Mouse (Mus musculus): Measurements from ENCODE around the gene Ptgr2. TPM values are rescaled to one million over a fixed set of nuclear protein-coding genes. Genes with fewer than 3 reads are reported as not detected.

Ptgr2 gene
- polyA plus RNA-seq, 1 experiment from 2014 or later, result 34.9 TPM

DNA sequence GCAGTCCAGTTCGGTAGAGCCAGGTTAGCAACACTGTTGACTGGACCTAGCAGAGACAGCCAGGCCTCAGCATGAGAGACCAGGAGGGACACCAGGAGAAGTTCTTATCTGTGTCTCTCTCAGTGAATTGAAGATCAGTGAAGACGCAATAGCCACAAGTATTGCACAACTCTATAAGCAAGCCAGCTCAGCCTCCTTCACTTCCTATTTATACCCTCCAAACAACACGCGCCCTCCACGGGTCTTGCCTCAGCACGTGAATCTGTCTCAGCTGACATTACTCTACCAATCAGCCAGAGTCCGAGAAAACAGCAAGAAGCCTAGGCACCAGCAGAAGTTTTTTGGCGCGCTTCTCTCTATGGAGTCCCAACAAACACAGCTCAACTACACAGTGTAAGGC is 9.7 kb upstream of the Ptgr2 start:
- no peak for ATAC-seq
- Histone ChIP-seq H3K27ac (no peak overlapping the region), H3K4me1 (no peaks in the 10 kb centered on the region), H3K9me3 (replicated peaks) (no peaks in the 10 kb centered on the region), H3K4me3 (no peak overlapping the region), H3K36me3 (no peaks in the 10 kb centered on the region), H3K9ac (no peak overlapping the region), H3K27me3 (replicated peaks) (no peaks in the 10 kb centered on the region), H3K4me2 (no peak overlapping the region)
- 47% methylated on average over 9 of the region's 9 CpGs for WGBS (ENCODE audit: insufficient replicate concordance)

DNA sequence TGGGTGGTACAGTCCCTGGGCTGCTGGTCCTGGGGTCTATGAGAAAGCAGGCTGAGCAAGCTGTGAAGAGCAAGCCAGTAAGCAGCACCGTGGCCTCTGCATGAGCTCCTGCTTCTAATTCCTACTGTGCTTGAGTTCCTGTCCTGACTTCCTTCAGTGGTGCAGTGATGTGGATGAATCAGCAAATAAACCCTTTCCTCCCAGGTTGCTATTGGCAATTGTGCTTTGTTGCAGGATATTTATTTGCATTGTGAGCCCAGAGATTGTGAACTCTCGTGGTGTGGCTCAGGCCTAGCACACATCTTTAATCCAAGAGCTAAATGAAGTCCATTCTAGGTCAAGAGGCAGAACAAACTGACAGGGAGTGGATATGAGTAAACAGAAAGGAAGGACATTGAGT is 8.7 kb upstream of the Ptgr2 start:
- Histone ChIP-seq H3K9ac (no peak overlapping the region), H3K4me3 (no peak overlapping the region), H3K9me3 (replicated peaks) (no peaks in the 10 kb centered on the region), H3K27ac (no peak overlapping the region), H3K36me3 (no peaks in the 10 kb centered on the region), H3K27me3 (replicated peaks) (no peaks in the 10 kb centered on the region), H3K4me2 (no peak overlapping the region), H3K4me1 (no peaks in the 10 kb centered on the region)
- ATAC-seq, result no peak
- 53% methylated on average over 2 of the region's 2 CpGs for WGBS (ENCODE audit: insufficient replicate concordance)

DNA sequence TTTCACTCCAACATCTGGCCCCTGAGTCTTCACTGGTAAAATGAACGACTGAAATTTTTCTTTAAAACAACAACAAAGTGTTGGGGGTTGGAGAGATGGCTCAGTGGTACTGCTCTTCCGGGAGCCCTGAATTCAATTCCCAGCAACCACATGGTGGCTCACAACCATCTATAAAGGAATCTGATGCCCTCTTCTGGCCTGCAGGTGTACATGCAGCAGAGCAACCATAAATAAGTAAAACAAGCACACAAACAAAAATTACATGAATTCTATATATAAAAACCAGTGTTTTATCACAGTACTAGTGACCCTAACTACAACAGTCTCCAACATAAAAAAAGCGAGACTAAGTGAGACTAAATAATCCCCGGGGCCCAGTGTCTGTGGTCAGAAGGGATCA is 8.2 kb upstream of the Ptgr2 start:
- Histone ChIP-seq H3K27ac (no peak overlapping the region), H3K4me2 (no peak overlapping the region), H3K36me3 (no peaks in the 10 kb centered on the region), H3K4me3 (no peak overlapping the region), H3K9me3 (replicated peaks) (no peaks in the 10 kb centered on the region), H3K9ac (no peak overlapping the region), H3K27me3 (replicated peaks) (no peaks in the 10 kb centered on the region), H3K4me1 (no peaks in the 10 kb centered on the region)
- ATAC-seq, result no peak
- 70% methylated on average over 4 of the region's 4 CpGs for WGBS (ENCODE audit: insufficient replicate concordance)

- no peaks in the 10 kb centered on the region for H3K36me3 ChIP-seq
- WGBS (ENCODE audit: insufficient replicate concordance), result 76% methylated on average over 3 of the region's 3 CpGs
- ATAC-seq, result no peak
- H3K9me3 ChIP-seq (replicated peaks), result no peaks in the 10 kb centered on the region
- H3K4me3 ChIP-seq, result no peak overlapping the region
- no peaks in the 10 kb centered on the region for H3K4me1 ChIP-seq
- no peak overlapping the region for H3K27ac ChIP-seq
- H3K27me3 ChIP-seq (replicated peaks), result no peaks in the 10 kb centered on the region
- no peak overlapping the region for H3K9ac ChIP-seq
- H3K4me2 ChIP-seq, result no peak overlapping the region
Observed at GRCm38 (mm10) chr12:84277832-84278231, 7.2 kb upstream of the Ptgr2 start.

- H3K27me3 ChIP-seq (replicated peaks), result no peaks in the 10 kb centered on the region
Observed at GRCm38 (mm10) chr12:84278901-84279300, 6.1 kb upstream of the Ptgr2 start.

GRCm38 (mm10) chr12:84284391-84284790 is 641 bp upstream of the Ptgr2 start:
- Histone ChIP-seq H3K4me2 (peak overlapping the region; percentile 83), H3K9me3 (replicated peaks) (no peaks in the 10 kb centered on the region), H3K4me1 (peaks cover 40% of the 10 kb centered on the region), H3K36me3 (no peaks in the 10 kb centered on the region), H3K27me3 (replicated peaks) (no peaks in the 10 kb centered on the region), H3K9ac (peak overlapping the region; percentile 83), H3K27ac (peak overlapping the region; percentile 87), H3K4me3 (peak overlapping the region; percentile 76)
- 58% methylated on average over 14 of the region's 14 CpGs for WGBS (ENCODE audit: insufficient replicate concordance)
- no peak for ATAC-seq

More at GRCm38 (mm10) chr12:84278901-84279300, 6.1 kb upstream of the Ptgr2 start:
- WGBS (ENCODE audit: insufficient replicate concordance), result 76% methylated on average over 7 of the region's 7 CpGs
- Histone ChIP-seq H3K4me2 (no peak overlapping the region), H3K9me3 (replicated peaks) (no peaks in the 10 kb centered on the region), H3K4me1 (peaks cover 3% of the 10 kb centered on the region), H3K27ac (no peak overlapping the region), H3K36me3 (no peaks in the 10 kb centered on the region), H3K4me3 (no peak overlapping the region), H3K9ac (no peak overlapping the region)
- ATAC-seq, result no peak

DNA sequence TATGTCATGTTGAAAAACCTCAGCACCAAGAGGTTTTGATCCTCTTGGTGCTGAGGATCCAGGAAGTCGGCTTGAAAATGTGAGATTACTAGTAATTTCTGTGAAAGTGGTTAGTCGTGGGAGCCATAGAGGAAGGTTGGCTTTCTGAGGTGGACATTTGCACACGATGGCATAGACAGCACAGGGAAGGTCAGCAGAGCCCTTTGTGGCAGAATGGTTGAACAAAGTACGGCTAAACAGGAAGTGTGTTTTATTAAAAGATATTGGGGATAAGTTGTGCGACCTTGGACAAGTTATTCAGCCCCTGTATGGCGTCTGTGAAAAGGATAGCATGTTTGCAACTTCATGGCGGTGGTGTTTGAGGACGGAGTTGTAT is 549 bp downstream of the Ptgr2 start:
- Histone ChIP-seq H3K27ac (peak overlapping the region; percentile 87), H3K4me1 (peaks cover 40% of the 10 kb centered on the region), H3K4me3 (peak overlapping the region; percentile 76), H3K36me3 (peaks cover 4% of the 10 kb centered on the region; the same call in 1 of the 2 replicates), H3K27me3 (replicated peaks) (no peaks in the 10 kb centered on the region), H3K9me3 (replicated peaks) (no peaks in the 10 kb centered on the region), H3K9ac (peak overlapping the region; percentile 83), H3K4me2 (peak overlapping the region; percentile 83)
- WGBS (ENCODE audit: insufficient replicate concordance), result 16% methylated on average over 8 of the region's 8 CpGs
- ATAC-seq, result peak; percentile 30

DNA sequence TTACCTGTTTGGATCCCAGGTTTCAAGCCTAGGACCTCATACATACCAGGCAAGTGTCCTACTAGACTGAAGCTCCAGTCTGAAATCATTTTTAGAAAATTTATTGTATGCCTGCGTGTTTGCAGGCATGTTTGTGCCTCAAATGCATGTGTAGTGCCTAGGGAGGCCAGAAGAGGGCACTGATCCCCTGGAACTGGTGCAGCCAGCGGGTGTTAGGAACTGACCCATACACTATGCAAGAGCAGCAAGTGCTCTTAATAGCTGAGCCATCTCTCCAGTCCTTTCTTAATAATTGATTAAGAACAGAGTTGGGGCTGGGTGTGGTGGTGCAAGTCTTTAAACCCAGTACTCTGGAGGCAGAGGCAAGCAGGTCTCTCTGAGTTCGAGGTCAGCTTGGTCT is 3.4 kb downstream of the Ptgr2 start:
- Histone ChIP-seq H3K4me1 (peaks cover 40% of the 10 kb centered on the region), H3K9me3 (replicated peaks) (no peaks in the 10 kb centered on the region), H3K36me3 (peaks cover 22% of the 10 kb centered on the region), H3K4me2 (no peak overlapping the region), H3K27ac (no peak overlapping the region), H3K4me3 (no peak overlapping the region), H3K27me3 (replicated peaks) (no peaks in the 10 kb centered on the region), H3K9ac (no peak overlapping the region)
- 54% methylated on average over 3 of the region's 3 CpGs for WGBS (ENCODE audit: insufficient replicate concordance)
- ATAC-seq, result no peak

DNA sequence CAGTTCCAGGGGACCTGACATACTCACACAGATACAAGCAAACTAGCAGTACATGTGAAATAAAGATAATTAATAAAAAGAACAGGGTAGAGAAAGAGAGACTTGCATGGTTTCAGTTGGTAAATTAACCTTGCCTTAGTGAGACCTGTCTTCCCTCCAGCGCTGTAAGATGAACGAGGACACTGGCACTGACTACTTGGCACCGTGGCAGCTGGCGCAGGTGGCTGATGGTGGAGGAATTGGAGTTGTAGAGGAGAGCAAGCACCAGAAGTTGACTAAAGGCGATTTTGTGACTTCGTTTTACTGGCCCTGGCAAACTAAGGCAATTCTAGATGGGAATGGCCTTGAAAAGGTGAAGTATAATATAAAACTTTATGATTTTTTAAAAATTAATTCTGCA is 12.8 kb downstream of the Ptgr2 start:
- no peaks in the 10 kb centered on the region for H3K9me3 ChIP-seq (replicated peaks)
- no peak overlapping the region for H3K4me2 ChIP-seq
- H3K4me3 ChIP-seq, result no peak overlapping the region
- no peak overlapping the region for H3K9ac ChIP-seq
- 87% methylated on average over 6 of the region's 6 CpGs for WGBS (ENCODE audit: insufficient replicate concordance)
- no peaks in the 10 kb centered on the region for H3K27me3 ChIP-seq (replicated peaks)
- no peak overlapping the region for H3K27ac ChIP-seq
- ATAC-seq, result no peak
- H3K4me1 ChIP-seq, result peaks cover 9% of the 10 kb centered on the region
- peaks cover 91% of the 10 kb centered on the region for H3K36me3 ChIP-seq

DNA sequence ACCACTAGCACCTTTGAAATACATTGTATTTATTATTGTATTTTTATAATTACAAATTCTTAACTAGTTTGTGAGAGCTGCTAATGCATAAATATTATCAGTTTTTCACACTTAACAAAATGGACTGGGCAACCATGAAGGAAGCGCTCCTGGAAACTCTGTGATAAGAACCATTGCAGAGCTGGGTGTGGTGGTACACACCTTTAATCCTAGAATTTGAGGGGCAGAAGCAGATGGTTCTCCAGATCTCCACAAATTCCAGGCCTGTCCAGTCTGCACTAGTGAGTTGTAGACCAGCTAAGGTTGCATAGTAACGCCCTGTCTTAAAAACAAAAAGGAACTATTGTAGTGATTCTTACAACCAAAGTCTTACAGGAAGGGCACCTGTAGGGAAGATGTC is 14.2 kb downstream of the Ptgr2 start:
- 75% methylated on average over 2 of the region's 2 CpGs for WGBS (ENCODE audit: insufficient replicate concordance)

GRCm38 (mm10) chr12:84304101-84304500 is 19.1 kb downstream of the Ptgr2 start:
- Histone ChIP-seq H3K4me3 (no peak overlapping the region), H3K27me3 (replicated peaks) (no peaks in the 10 kb centered on the region), H3K4me2 (no peak overlapping the region), H3K9me3 (replicated peaks) (no peaks in the 10 kb centered on the region), H3K4me1 (peaks cover 7% of the 10 kb centered on the region), H3K9ac (no peak overlapping the region), H3K36me3 (peaks cover 82% of the 10 kb centered on the region), H3K27ac (no peak overlapping the region)
- no peak for ATAC-seq
- WGBS (ENCODE audit: insufficient replicate concordance), result 83% methylated on average over 5 of the region's 5 CpGs

More for the DNA sequence above, 14.2 kb downstream of the Ptgr2 start:
- H3K27ac ChIP-seq, result peak overlapping the region; percentile 51; the same call in 1 of the 2 replicates
- peak; percentile 87 for ATAC-seq
- H3K4me3 ChIP-seq, result no peak overlapping the region
- peaks cover 90% of the 10 kb centered on the region for H3K36me3 ChIP-seq
- no peak overlapping the region for H3K4me2 ChIP-seq
- no peaks in the 10 kb centered on the region for H3K9me3 ChIP-seq (replicated peaks)
- peaks cover 9% of the 10 kb centered on the region for H3K4me1 ChIP-seq
- no peak overlapping the region for H3K9ac ChIP-seq
- no peaks in the 10 kb centered on the region for H3K27me3 ChIP-seq (replicated peaks)

DNA sequence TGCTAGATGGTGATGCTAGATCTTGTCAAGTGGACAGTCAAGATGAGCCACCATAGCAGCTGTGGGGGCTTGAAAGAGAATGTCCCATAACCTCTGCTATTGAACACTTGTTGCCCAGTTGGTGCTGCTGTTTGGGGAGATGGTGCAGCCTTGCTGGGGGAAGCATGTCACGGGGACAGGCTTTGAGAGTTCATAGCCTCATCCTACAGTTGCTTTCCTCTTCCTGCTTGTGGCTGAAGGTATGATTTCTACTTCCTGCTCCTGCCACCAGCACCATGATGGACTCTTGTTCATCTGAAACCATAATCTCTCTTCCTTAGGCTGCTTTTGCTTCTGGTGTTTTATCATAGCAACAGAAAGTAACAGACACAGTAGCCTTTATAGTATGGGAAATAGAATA is 19.5 kb downstream of the Ptgr2 start:
- WGBS (ENCODE audit: insufficient replicate concordance), result 53% methylated on average over 1 of the region's 1 CpGs
- ATAC-seq, result no peak
- Histone ChIP-seq H3K4me1 (peaks cover 2% of the 10 kb centered on the region), H3K36me3 (peaks cover 82% of the 10 kb centered on the region), H3K27ac (no peak overlapping the region), H3K27me3 (replicated peaks) (no peaks in the 10 kb centered on the region), H3K4me2 (no peak overlapping the region), H3K9ac (no peak overlapping the region), H3K9me3 (replicated peaks) (no peaks in the 10 kb centered on the region), H3K4me3 (no peak overlapping the region)

- H3K27me3 ChIP-seq (replicated peaks), result no peaks in the 10 kb centered on the region
- 76% methylated on average over 4 of the region's 5 CpGs for WGBS (ENCODE audit: insufficient replicate concordance)
- no peak overlapping the region for H3K27ac ChIP-seq
- no peak overlapping the region for H3K4me2 ChIP-seq
- no peak overlapping the region for H3K4me3 ChIP-seq
- no peaks in the 10 kb centered on the region for H3K9me3 ChIP-seq (replicated peaks)
- no peak for ATAC-seq
- H3K36me3 ChIP-seq, result peaks cover 55% of the 10 kb centered on the region
- no peak overlapping the region for H3K9ac ChIP-seq
- peaks cover 14% of the 10 kb centered on the region for H3K4me1 ChIP-seq
Observed at GRCm38 (mm10) chr12:84311306-84311705, 26.3 kb downstream of the Ptgr2 start.
